ENCODE assay signal across 11 mouse cellular contexts in the genomic region with DNA sequence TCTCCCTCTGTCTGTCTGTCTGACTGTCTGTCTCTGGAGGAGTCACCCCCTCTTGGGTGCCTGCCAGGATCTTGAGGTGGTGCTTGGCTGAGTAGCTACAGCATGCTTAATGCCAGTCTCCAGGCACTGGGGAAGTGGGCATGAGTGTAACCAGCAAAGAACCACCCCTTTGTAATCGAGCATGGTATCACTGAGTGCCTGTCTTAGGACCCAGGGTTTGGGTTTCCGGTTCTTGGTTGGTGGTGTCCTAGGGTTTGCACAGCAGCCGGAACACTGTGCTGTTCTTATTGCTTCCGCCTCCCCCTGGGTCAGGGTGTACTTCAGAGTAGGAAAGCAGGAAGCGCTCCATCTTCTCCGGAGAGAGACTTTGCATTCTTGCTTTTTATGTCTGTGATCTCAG.
DNase-seq lines count a peak whose midpoint lies in the region; ATAC-seq and TF ChIP-seq lines count a peak whose summit lies in the region.
"Had no signal": no experiment of that assay in that cellular context is flagged by ENCODE, and none has a peak within 500 bp of the region (broad histone marks: within the 10 kb centered on the region; RNA-seq: fewer than 3 reads in every experiment).

No protein-coding gene starts in this region.

- no peaks in the 10 kb centered on the region for H3K36me3 ChIP-seq in lung, embryonic 14.5 days (ENCODE audit: insufficient read depth)
- no peaks in the 10 kb centered on the region for H3K36me3 ChIP-seq in liver, embryonic 11.5 days (ENCODE audit: control insufficient read depth, insufficient read depth, low read length)
- H3K36me3 ChIP-seq: forebrain, embryonic 15.5 days; heart, embryonic 10.5 days had no signal

- peak overlapping the region; percentile 50; the same call in 1 of the 2 replicates for H3K27ac ChIP-seq in lung, embryonic 14.5 days (ENCODE audit: low read depth)
- no peak overlapping the region for H3K27ac ChIP-seq in liver, embryonic 11.5 days (ENCODE audit: low read depth, low read length)
- H3K27ac ChIP-seq: forebrain, embryonic 15.5 days; heart, embryonic 10.5 days had no signal

- H3K4me2 ChIP-seq in lung, embryonic 14.5 days: peak overlapping the region; percentile 36; the same call in 1 of the 2 replicates
- no peak overlapping the region for H3K4me2 ChIP-seq in liver, embryonic 11.5 days
- H3K4me2 ChIP-seq: forebrain, embryonic 15.5 days had no signal

- peak; percentile 73 for ATAC-seq in CD4-positive, CD25-positive, alpha-beta regulatory T cell, adult 4 months
- peak; percentile 84 for ATAC-seq in common myeloid progenitor, adult 5-6 weeks (replicated peaks; ENCODE audit: low read depth, poor library complexity, severe bottlenecking)
- peak; percentile 42 for ATAC-seq in lung, embryonic 14.5 days (ENCODE audit: insufficient read depth)
- ATAC-seq in liver, embryonic 11.5 days (replicated peaks; ENCODE audit: low FRiP score): no peak

- no peaks in the 10 kb centered on the region for H3K27me3 ChIP-seq in lung, embryonic 14.5 days (ENCODE audit: insufficient read depth, low read length)
- H3K27me3 ChIP-seq in liver, embryonic 11.5 days (replicated peaks; ENCODE audit: control insufficient read depth, insufficient read depth, low read length): no peaks in the 10 kb centered on the region
- H3K27me3 ChIP-seq: CH12.LX; forebrain, embryonic 15.5 days had no signal

- no peaks in the 10 kb centered on the region for H3K4me1 ChIP-seq in lung, embryonic 14.5 days (ENCODE audit: insufficient read depth)
- H3K4me1 ChIP-seq in liver, embryonic 11.5 days (replicated peaks; ENCODE audit: control insufficient read depth, insufficient read depth, low read length): no peaks in the 10 kb centered on the region
- H3K4me1 ChIP-seq: forebrain, embryonic 15.5 days had no signal

- H3K9ac ChIP-seq in lung, embryonic 14.5 days: no peak overlapping the region
- H3K9ac ChIP-seq in liver, embryonic 11.5 days (ENCODE audit: low read depth, low read length): no peak overlapping the region
- H3K9ac ChIP-seq: forebrain, embryonic 15.5 days had no signal

- WGBS in lung, embryonic 14.5 days: 46% methylated on average over 6 of the region's 6 CpGs
- WGBS in liver, embryonic 11.5 days: 79% methylated on average over 6 of the region's 6 CpGs

- DNase-seq in heart, adult 11 months: peak; percentile 83
- DNase-seq in heart, postnatal 14 days: no peak
- peak; percentile 24 for DNase-seq in lung, embryonic 14.5 days
- DNase-seq in liver, embryonic 11.5 days (ENCODE audit: low spot score): no peak
- DNase-seq in layer of hippocampus, adult 11-12 months (ENCODE audit: low spot score): no peak
- no peak for DNase-seq in urinary bladder, postnatal 25 days (ENCODE audit: low spot score)

- no peak for TF ChIP-seq CTCF in lung, embryonic 14.5 days (IDR thresholded peaks at IDR 0.05; ENCODE audit: low read depth)

- no peaks in the 10 kb centered on the region for H3K9me3 ChIP-seq in lung, embryonic 14.5 days (ENCODE audit: low read depth, low read length)
- H3K9me3 ChIP-seq in liver, embryonic 11.5 days (ENCODE audit: control insufficient read depth, low read length): no peaks in the 10 kb centered on the region
- H3K9me3 ChIP-seq: forebrain, embryonic 15.5 days; heart, embryonic 10.5 days had no signal

- no peak overlapping the region for H3K4me3 ChIP-seq in lung, embryonic 14.5 days (ENCODE audit: low read depth, low read length)
- H3K4me3 ChIP-seq in liver, embryonic 11.5 days (ENCODE audit: low read depth, low read length): no peak overlapping the region
- H3K4me3 ChIP-seq: forebrain, embryonic 15.5 days; heart, embryonic 10.5 days had no signal

- intact Hi-C loops in heart, postnatal 14 days (cut with DNase I): loop anchor here (2.0 to 10.0 kb wide), 3 partner anchors 124 to 431 kb away; partner anchors contain the start of gene Tmem164

Comparison
In these comparisons a context has a peak if more than half of its experiments do, and no peak if none do; other contexts are left out.
1. DNase-seq: peak in heart, adult 11 months (single experiment) and lung, embryonic 14.5 days (single experiment); none in heart, postnatal 14 days (0 of 2), liver, embryonic 11.5 days (single experiment), layer of hippocampus, adult 11-12 months (single experiment) and urinary bladder, postnatal 25 days (single experiment).